Mouse (Mus musculus): ENCODE results near the gene Dda1.

DNA sequence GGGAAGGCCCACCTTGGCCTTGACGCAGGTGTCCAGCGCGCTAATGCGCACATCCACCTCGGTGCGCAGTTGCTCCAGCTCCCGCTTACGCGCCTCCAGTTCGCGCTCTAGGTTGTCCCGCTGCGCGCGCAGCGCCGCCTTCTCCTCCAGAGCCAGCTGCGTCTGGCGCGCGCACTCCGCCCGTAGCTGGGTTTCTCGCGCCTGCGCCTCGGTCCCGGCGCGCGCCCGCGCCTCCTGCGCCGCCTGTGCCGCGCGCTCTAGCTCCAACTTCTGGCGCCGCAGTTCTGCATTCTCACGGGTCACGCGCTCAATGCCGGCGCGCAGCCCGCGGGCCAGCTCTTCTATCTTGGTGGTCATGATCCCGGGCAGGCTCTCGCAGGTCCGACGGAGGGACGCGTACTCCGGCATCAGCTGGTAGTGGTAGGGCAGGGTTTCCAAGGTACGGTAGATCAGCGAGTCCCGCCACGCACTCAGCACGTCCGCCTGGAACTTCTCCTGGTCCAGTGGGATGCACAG lies 38.6 kb downstream of the Dda1 start:
- TF ChIP-seq GATA1 (IDR thresholded peaks at IDR 0.05; ENCODE audit: low read length) (no peak), TAL1 (IDR thresholded peaks at IDR 0.05; ENCODE audit: low read length) (no peak)

Measured in erythroblast, embryonic 14.5 days (primary cell).